Mouse (Mus musculus) urinary bladder, postnatal 14 days (tissue): ENCODE measurements around the gene Rab11fip3.
"Not testable (repeated sequence)": the region's sequence is repeated elsewhere in the genome, so short reads cannot be mapped to it uniquely, and the experiment has no call there.

Source experiments
- DNase-seq: peaks from one replicate; pipeline ENCODE4 v3.0.0; 2021; ENCODE audit warnings: low spot score

Gene Rab11fip3

DNA sequence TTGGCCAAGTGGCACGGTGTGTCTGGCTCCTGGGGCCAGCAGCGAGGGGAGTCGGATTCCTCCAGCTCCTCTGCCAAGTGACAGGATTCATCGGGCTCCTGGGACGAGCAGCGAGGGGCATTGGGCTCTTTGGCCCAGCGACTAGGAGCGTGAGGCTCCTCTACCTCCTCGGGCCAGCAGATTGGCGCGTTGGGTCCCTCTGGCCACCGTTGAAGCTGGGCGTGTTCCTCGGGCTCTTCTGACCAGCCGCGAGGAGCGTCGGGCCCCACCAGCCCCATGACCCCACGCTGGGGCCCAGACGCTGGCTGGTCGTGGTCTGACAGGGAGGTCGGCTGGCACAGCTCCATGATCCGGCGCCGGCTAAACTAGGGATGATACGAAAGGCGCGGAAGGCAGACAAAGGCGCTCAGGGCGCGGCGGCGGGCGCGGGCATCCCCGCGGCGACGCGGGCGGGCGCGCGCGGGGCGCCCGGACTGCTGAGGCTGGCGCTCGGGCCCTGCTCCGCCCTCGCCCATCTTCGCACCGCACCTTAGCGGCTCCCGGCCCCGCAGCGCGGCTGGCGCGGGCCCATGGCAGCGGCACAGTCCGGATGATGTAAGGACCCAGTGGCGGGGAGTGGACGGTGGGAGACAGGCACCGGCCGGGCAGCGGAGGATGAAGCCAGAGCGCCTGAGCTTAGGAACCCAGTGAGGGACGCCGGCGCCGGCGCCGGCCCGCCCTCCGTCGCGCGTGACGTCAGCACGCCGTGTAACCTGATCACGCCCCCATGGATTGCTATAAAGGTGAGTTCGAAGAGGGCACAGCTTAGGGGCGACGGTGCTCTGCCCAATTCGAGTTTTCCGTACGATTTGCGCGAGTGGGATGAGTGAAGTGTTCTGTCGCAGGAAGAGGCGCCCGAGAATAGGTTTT, at the start of gene Rab11fip3:
Gene Rab11fip3 (minus strand): TSS at position 725 of the 909 bp plus-strand sequence.
- peak; percentile 79 for DNase-seq

DNA sequence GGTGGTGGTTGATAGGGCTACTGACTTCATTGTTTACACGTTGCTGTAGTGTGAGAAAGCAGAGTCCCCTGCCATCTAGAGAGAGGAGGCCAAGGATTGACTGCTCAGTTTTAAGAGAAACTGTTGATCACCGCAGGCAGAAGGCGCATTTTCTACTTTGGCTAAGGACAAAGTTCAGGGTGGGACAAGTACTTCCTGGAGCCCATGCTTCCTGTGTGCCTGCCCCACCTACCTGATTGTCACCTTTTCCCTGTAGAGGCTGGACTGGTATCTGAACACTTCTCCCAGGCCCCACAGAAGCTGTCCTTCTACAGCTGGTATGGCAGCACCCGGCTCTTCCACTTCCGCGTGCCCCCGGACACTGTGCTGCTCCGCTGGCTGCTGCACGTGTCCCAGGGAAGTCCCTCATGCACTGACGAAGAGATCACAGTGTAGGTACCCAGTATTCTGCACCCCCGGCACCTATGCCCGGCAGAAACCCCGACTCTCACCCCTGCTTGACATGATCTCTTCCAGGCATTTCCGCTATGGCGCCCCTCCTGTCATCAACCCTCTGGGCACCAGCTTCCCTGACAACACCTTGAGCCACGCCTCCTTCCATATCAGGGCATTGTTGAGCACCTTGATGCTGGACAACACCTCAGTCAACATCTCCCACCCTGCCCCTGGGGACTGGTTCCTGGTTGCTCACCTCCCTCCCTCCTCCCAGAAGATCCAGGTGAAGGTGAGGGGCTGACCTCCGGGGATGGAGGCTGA, 47.3 kb upstream of the Rab11fip3 start:
- no peak for DNase-seq

DNA sequence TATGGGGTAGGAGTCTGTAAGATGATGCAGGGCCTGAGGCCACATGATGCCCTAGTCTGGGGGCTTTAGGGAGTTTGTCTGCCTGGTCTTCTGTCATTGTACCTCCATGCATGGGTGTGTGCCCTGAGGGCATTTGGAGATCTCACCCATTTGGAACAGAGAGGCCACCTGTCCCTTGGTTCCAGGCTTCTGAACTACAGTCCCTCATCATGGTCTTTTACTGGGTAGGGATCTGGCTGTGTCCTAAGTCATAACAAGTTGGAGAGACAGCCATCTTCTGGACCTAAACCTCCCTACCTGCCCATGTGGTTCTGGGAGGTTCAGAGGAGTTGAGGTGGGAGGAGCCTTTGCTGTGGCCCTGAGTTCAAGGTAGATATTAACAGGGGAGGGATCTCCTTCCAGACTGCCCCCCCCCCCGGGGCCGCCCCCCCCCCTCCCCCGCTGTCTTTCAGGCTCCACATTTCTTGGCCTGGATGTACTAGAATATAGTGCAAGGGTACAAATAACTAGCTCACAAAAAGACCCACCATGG, 46.7 kb upstream of the Rab11fip3 start:
- no peak for DNase-seq

DNA sequence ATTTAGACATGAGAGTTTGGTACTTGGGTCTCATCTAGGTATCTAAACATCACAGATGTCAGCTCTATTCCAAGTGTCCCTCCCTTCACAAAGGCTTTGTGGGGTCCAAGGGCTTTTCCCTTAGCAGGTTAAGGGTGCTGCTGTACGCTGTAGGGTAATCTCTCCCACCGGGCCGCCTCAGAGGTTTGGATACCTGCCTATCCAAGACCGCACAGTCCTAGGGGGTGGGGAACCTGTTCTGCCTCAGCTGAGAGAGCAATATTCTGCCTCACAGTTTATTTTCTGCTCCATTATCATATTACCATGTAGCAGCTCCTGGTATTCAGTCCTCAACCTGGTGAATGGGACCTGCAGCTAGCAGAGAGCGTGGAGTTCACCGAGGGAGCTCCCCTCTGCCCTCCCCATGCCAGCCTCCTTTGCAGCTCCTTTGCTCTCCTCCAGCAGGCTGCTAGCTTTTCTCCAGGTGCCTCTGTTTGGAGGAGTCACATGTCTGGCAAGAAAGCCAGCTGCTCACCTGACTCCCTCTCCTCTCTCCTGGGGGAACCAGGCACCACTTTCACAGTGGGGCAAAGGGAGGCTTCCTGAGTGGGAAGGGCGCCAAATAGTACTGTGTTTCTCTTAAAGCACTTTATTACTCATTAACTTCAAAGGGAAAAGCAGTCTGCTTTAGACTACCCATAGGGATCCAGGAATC, 46.0 kb upstream of the Rab11fip3 start:
- DNase-seq: no peak

DNA sequence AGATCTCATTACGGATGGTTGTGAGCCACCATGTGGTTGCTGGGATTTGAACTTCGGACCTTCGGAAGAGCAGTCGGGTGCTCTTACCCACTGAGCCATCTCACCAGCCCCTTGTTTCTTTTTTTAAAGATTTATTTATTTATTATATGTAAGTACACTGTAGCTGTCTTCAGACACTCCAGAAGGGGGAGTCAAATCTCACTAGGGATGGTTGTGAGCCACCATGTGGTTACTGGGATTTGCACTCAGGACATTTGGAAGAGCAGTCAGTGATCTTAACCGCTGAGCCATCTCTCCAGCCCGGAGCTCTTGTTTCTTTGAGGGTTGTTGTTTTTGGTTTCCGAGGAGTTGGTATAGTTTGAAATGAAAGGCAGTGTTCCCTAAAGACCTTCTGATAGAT, 45.1 kb upstream of the Rab11fip3 start:
- DNase-seq: not testable (repeated sequence)

DNA sequence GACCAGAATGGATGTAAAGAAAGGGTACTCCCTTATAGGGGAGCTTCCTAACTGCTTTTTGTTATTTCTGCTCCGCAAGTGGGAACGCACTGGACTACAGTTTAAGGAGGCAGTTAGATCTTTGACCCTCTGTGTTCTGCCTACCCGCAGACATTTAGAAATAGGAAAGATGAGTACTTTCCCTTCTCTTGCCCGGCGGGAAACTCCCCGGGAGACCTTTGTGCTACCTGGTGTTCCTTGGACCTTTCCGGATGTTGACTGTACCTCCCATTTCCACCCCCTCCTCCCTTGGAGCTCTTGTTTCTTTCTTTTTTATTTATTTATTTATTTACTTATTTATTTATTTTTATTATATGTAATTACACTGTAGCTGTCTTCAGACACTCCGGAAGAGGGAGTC, 44.7 kb upstream of the Rab11fip3 start:
- DNase-seq: no peak

DNA sequence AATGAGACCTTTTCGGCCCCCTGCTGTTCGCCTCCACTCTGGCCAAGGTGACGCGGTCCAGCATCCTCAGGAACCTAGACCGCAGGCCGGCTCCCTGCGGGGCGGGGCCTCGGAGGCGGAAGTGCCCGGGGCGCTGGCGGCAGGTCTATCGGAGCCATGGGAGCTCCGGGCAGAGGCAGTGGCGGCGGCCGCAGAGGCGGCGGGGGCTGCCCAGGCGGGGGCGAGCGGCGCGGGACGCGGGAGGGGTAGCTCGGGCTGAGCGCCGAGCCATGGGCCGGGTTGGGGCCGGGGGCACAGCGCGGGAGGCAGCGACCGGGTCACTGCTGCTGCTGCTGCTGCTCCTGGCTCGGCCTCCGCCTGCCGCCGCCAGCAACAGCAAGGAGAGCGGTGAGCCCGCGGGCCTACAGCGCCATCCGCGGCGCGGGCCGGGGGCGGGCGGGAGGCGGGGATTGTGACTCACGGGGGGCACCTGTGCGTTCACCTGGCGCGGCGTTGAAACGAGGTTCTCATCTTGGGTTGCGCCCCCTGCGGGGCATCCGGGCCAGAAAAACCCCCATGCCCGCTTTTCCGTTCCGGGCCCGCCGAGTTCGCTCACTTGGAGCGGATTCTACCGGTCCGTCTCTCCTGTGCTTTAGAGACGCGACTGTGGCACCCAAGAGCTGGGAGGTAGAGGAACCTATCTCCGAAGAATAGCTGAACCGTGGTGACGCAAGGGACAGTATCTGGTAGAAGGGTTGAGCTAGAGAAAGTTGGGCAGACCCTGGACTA, 44.0 kb upstream of the Rab11fip3 start, which contains the start of gene Tmem8:
Gene Tmem8 (plus strand): TSS at position 119 of the 768 bp plus-strand sequence.
- peak; percentile 74 for DNase-seq

DNA sequence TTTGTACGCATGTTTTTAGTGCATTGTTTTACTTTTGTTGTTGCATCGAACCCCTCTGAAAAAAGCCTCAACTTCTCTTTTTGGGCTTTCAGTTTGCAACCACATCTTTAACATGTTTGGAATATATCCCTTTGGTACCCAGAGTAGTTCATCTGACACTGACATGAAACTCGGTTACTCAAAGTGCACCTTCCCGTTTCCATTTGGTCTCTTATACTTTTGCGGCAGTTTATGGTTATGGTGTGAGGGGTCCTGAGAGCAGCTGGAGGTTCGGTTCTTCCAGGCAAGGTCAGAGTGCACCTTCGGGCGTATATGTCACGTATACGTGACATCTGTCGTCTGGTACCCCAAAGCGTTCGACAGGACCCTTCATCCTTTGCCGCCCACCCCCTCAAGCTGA, 43.4 kb upstream of the Rab11fip3 start:
- no peak for DNase-seq

DNA sequence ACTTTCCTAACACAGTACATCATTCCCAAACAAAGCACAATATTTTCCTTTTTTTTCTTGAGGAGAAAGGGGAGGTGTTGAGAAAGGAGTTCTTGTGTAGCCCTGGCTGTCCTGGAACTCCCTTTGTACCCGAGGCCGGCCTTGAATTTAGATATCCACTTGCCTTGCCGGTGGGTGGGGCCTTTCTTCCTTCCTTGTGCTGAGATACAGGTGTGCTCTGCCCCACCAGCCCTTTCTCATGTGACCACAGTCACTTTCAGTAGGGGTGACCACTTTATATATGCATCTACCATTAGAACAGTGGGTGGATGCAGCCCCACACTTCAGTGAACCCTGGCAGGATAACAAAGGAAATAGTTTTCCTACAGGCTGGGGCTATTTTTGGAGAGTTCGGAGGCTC, 42.4 kb upstream of the Rab11fip3 start:
- DNase-seq: no peak

DNA sequence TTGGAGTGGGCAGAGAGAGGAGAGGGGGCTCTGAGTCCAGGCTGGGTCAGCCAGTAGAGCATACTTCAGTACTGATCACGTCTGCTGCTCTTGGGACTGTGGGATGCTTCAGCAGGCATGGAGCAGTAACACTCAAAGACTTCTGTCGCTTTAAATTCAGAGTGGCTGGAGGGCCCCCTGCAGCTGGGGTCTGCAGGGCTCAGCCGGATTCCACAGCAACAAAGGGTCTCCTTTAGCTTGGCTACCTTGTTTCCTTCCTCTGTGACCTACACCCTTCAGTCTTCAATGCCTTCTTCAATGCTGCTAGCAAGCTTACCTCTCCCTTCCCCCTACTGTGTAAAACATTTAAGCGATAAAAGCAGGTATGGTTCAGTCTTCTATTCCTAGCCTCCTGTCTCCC, 41.7 kb upstream of the Rab11fip3 start:
- no peak for DNase-seq

DNA sequence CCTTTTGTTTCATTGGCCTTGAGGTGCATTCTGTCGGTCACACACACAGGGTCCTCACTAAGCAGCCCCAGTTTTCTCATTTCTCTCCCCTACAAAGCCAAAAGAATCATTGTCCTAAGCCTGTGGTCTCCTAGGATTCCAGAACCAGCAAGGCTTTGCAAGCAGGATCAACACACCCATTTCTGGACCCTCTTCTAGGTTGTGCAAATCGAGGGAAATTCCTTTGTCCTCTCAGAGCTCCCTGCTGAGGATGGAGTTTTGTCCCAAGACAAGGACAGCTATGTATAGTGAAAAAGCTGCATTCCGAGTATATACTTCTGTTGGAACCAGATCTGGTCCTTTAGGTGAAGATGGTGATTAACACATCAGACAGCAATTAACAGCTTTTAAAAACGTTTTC, 40.8 kb upstream of the Rab11fip3 start:
- DNase-seq: no peak

DNA sequence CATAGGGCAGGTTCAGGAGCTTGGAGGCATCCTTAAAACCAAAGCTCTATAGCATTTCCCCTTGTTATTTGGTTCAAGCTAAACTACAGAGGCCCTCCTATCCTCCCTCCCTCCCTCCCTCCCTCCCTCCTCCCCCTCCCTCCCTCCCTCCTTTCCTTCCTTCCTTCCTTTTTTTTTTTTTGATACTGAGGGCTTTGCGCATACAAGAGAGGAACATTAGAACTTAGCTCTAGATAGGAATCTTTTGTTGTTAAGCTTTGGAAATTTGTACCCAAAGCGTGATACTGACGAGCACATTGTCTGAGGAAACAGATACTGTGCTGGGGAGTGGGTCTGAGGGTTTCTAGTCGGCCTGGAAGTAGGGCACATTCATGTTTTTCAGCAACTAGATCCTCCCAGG, 36.3 kb upstream of the Rab11fip3 start:
- no peak for DNase-seq

DNA sequence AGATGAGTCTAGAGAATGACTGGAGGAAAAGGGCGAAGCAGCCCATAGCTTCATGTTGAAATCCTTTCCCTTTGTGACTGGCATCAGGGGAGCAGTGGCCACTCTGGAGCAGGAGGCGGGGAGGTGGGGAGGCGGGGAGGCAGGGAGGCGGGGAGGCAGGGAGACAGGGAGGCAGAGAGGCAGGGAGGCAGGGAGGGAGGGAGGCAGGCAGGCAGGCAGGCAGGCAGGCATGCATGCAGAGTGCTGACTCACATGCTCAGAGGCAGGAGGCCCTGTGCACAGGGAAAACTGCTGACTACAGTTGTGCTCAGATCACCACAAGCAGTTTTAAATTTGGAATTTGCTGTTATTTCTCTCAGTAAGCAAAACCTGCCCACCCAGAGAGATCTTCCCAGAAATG, 32.1 kb upstream of the Rab11fip3 start:
- DNase-seq: no peak

DNA sequence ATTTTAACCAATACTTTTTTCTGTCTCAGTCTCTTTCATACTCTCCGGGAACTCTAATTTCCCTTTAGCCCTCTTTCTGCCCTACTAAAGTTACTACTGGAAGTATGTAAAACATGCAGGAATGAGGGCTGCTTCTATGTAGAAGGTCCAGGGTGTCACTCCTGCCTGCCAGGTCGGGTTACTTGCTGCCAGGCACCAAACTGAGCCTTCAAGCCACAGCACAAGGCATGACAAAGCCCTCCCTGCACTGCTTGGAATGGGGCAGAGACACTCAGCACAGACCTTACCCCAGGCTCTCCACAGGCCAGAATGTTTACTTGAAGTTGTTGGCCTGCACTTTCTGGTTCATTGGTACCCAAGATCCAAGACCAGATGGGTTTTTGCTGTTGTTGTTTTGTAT, 30.8 kb upstream of the Rab11fip3 start:
- DNase-seq: no peak

DNA sequence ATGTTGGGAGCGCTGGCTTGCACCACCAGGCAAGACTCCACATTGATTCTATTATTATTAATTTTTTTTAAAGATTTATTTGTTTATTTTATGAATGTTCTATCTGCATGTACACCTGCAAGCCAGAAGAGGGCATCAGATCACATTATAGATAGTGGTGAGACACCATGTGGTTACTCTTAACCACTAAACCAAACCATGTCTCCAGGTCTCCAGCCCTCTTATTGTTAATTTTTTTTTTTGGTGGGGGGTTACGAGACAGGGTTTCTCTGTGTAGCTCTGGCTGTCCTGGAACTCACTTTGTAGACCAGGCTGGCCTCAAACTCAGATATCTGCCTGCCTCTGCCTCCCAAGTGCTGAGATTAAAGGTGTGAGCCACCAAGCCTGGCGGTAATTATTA, 30.0 kb upstream of the Rab11fip3 start:
- DNase-seq: not testable (repeated sequence)

DNA sequence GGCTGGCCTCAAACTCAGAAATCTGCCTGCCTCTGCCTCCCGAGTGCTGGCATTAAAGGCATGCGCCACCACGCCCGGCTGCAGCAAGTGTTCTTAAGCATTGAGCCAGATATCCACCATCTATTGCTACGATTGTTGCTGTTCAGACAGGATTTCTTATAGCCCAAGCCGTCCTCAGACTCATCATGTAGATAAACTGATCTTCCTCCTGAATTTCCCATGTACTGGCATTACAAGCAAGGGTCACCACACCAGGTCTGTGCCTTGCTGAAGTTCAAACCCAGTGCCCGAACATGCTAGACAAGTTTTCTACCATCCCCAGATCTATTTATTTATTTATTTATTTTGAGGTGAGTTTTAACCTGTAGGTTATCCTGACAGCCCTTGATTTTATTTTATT, 29.1 kb upstream of the Rab11fip3 start:
- no peak for DNase-seq

DNA sequence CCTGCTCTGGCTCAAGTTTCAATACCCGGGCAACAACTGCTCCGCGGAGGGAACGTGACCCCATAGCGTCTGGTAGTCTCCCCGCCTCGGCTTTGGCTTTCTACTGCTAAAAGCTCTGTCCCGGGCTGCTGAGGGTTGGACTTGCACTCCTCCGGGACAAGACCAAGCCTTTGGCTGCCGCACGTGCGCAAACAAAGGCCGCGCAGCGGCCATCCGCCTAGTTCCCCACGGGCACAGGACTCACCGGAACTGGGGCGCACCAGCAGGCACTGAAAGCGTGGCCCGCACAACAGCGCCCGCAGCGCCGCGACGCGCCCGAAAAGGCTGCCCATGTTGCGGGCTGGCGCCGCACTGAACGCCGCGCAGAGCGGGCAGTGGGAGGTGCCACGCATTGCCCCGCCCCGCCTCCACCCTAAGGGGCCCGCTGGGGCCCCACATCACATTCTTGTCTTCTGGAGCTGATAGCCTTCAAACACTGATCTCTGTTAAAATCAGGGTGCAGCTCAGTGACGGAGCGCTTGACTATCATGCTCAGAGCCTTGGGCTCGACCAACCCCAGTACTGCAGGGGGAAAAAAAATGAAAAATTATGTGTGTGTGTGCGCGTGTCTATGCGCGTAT, 25.9 kb upstream of the Rab11fip3 start, which contains the start of gene Nme4:
Gene Nme4 (minus strand): TSS at position 482 of the 620 bp plus-strand sequence.
- DNase-seq: peak; percentile 52

DNA sequence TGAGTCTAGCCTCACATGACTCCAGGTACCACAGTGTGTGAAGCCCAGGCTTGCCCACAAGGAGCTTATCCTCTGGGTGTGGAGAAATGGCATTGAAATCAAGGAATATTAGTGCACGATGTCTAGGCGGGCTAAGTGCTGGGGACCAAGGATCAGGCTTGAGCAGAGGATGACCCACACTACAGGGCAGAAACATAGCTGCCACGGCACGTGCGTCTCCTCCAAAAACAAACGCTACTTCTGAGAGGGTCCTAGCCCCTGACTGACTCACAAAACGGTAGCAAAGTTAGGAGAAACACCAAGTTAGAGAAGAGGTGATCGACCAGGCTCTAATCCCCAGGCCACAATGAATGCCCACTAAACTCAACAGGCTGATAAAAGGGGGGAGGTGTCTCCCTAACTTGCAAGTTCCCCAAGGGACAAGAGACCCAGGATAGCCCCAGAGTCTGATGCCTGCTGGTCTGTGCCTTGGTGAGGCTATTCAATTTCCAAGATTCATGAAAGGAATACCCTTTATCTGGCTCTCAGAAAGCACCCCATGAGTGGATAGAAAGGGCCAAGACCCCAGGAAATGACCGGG, 25.3 kb upstream of the Rab11fip3 start:
- no peak for DNase-seq

DNA sequence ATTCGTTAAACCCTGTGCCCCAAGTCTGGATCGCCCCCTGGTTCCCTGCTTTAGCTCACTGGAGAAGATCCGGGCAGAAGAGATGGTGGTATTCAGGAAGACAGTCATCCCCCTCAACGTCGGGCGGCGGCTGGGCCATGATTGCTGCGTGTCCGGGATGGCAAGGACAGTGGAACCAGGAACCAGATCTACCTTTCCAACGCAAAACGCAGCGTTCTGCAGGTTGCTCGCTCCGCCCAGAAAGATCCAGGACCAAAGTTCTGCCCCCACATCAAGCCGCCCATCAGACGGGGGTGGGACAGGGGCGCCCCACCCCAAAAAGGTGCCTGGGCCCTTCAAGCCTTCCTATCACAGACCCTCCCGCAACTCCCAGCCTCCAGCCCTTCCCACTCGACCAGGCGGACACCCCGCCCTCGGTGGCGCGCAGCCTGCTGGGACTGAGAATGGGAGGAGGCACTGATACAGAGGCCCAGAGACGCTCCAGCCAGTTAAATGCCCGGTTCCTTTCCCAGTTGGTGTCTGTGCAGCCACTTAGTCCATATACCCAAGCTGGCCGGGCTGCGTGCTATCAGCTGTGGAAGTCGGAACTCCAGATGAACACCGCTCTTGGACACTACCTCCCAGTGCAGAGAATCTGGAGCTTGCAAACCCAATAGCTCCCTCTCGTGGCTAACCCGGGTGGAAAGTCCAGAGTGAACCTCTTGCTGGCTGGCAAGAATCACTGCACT, 20.7 kb upstream of the Rab11fip3 start, which contains the start of gene Decr2:
Gene Decr2 (minus strand): TSS at position 433 of the 728 bp plus-strand sequence.
- peak; percentile 92 for DNase-seq
